Mouse (Mus musculus) heart, postnatal 0 days (tissue): ENCODE data around the gene Cntnap1.

Source experiments
- CTCF ChIP-seq: IDR thresholded peaks from 2 replicates; pipeline ENCODE4 v1.5.1; 2016; ENCODE audit warnings: antibody characterized with exemption, control low read depth, low read depth
- EP300 ChIP-seq: IDR thresholded peaks from 2 replicates; pipeline ENCODE4 v1.6.1; 2016; ENCODE audit warnings: antibody characterized with exemption, low read depth

GRCm38 (mm10) chr11:101230061-101230511 lies 59.8 kb downstream of the Cntnap1 start:
- no peak for TF ChIP-seq CTCF
- TF ChIP-seq EP300 = no peak
